Mouse (Mus musculus) midbrain, embryonic 14.5 days (tissue): ENCODE data around the gene Gm28047. TPM values are rescaled to one million over a fixed set of nuclear protein-coding genes. Genes with fewer than 3 reads are reported as not detected.

Source experiments
- ATAC-seq: fragments of 200-750 bp; cut with Nextera tagmentation; 2 replicates; pipeline ENCODE4 v1.8.0; 2017; ENCODE audit warnings: moderate number of reproducible peaks, moderate library complexity; ENCODE audit not compliant: low FRiP score, low TSS enrichment
- DNase-seq: peaks from one replicate; pipeline ENCODE4 v3.0.0-alpha.2; 2015
- H3K27ac ChIP-seq: fragments of 300-500 bp; sonication (generic); replicated peaks from 2 replicates; pipeline ENCODE4 v1.5.1; 2014; ENCODE audit warnings: mild to moderate bottlenecking, low read depth, low read length, moderate library complexity
- H3K27me3 ChIP-seq: fragments of 300-500 bp; sonication (generic); 2 replicates; pipeline ENCODE4 v1.6.1; 2014; ENCODE audit warnings: low read length, control low read depth, mixed read lengths; ENCODE audit not compliant: control insufficient read depth, insufficient read depth
- H3K36me3 ChIP-seq: fragments of 300-500 bp; sonication (generic); 2 replicates; pipeline ENCODE4 v1.6.1; 2014; ENCODE audit warnings: low read length, control low read depth; ENCODE audit not compliant: control insufficient read depth, insufficient read depth
- H3K4me1 ChIP-seq: fragments of 300-500 bp; sonication (generic); 2 replicates; pipeline ENCODE4 v1.6.1; 2014; ENCODE audit warnings: mild to moderate bottlenecking, antibody characterized with exemption, low read length, control low read depth; ENCODE audit not compliant: control insufficient read depth, insufficient read depth
- H3K4me2 ChIP-seq: fragments of 300-500 bp; sonication (generic); 2 replicates; pipeline ENCODE4 v1.6.1; 2014; ENCODE audit warnings: mild to moderate bottlenecking, low read length, moderate library complexity
- H3K4me3 ChIP-seq: fragments of 300-500 bp; sonication (generic); replicated peaks from 2 replicates; pipeline ENCODE4 v1.5.1; 2014; ENCODE audit warnings: low read depth, low read length
- H3K9ac ChIP-seq: fragments of 300-500 bp; sonication (generic); replicated peaks from 2 replicates; pipeline ENCODE4 v1.6.1; 2014; ENCODE audit warnings: mild to moderate bottlenecking, low read length, moderate library complexity
- H3K9me3 ChIP-seq: fragments of 300-500 bp; sonication (generic); 2 replicates; pipeline ENCODE4 v1.6.1; 2016; ENCODE audit warnings: low read length, control low read depth, mixed read lengths; ENCODE audit not compliant: control insufficient read depth
- WGBS: fragments of 180-500 bp; shearing (Covaris S2); extraction: QIAGEN DNeasy Blood & Tissue Kit; methylation state at CpG from one replicate; pipeline ENCODE4 v1.1.7; 2014; 5-methylcytosine and 5-hydroxymethylcytosine counted together
- microRNA counts: library from miRNA; unstranded; fragments of <30 nt; microRNA quantifications from one replicate; lab custom pipeline; 2016
- microRNA-seq: library from miRNA; unstranded; fragments of <30 nt; microRNA quantifications from one replicate; pipeline ENCODE4, GENCODE M21; 2016
- polyA plus RNA-seq: library from polyadenylated mRNA; unstranded; fragments of >200 nt; fragmentation: Nextera tagmentation; extraction: Ambion mirVana; gene quantifications from 2 replicates; pipeline ENCODE4 v1.2.1, GENCODE M21; 2014

The Gm28047 gene
- polyA plus RNA-seq, 1 experiment from 2014 or later: not detected

GRCm38 (mm10) chr15:102499370-102499769 lies 125.5 kb downstream of the Gm28047 start:
- Histone ChIP-seq H3K9ac (no peak overlapping the region), H3K27me3 (no peaks in the 10 kb centered on the region), H3K9me3 (no peaks in the 10 kb centered on the region), H3K27ac (no peak overlapping the region), H3K4me1 (no peaks in the 10 kb centered on the region), H3K36me3 (peaks cover 93% of the 10 kb centered on the region), H3K4me2 (no peak overlapping the region), H3K4me3 (no peak overlapping the region)
- ATAC-seq: no peak
- WGBS: 73% methylated on average over 3 of the region's 3 CpGs
- no peak for DNase-seq

- peaks cover 93% of the 10 kb centered on the region for H3K36me3 ChIP-seq
- no peak overlapping the region for H3K9ac ChIP-seq
- no peaks in the 10 kb centered on the region for H3K27me3 ChIP-seq
- ATAC-seq (no peak), DNase-seq (no peak)
- H3K4me1 ChIP-seq: no peaks in the 10 kb centered on the region
- H3K9me3 ChIP-seq: no peaks in the 10 kb centered on the region
- no peak overlapping the region for H3K27ac ChIP-seq
- 94% methylated on average over 3 of the region's 3 CpGs for WGBS
- H3K4me3 ChIP-seq: no peak overlapping the region
- no peak overlapping the region for H3K4me2 ChIP-seq
These were observed 126.5 kb downstream of the Gm28047 start for GRCm38 (mm10) chr15:102498322-102498721.

GRCm38 (mm10) chr15:102487664-102488063 lies 137.2 kb downstream of the Gm28047 start:
- Histone ChIP-seq H3K27ac (no peak overlapping the region), H3K9ac (no peak overlapping the region), H3K36me3 (peaks cover 93% of the 10 kb centered on the region), H3K9me3 (no peaks in the 10 kb centered on the region), H3K4me1 (no peaks in the 10 kb centered on the region), H3K4me3 (no peak overlapping the region), H3K4me2 (no peak overlapping the region), H3K27me3 (no peaks in the 10 kb centered on the region)
- DNase-seq (no peak), ATAC-seq (no peak)
- 87% methylated on average over 1 of the region's 1 CpGs for WGBS

- Histone ChIP-seq H3K4me2 (no peak overlapping the region), H3K9ac (no peak overlapping the region), H3K9me3 (no peaks in the 10 kb centered on the region), H3K4me1 (no peaks in the 10 kb centered on the region), H3K36me3 (peaks cover 94% of the 10 kb centered on the region), H3K27me3 (no peaks in the 10 kb centered on the region), H3K4me3 (no peak overlapping the region), H3K27ac (no peak overlapping the region)
- no peak for DNase-seq
- 90% methylated on average over 12 of the region's 12 CpGs for WGBS
- ATAC-seq: no peak
These were observed 139.0 kb downstream of the Gm28047 start for GRCm38 (mm10) chr15:102485853-102486252.

GRCm38 (mm10) chr15:102483136-102483535 lies 141.7 kb downstream of the Gm28047 start:
- Histone ChIP-seq H3K27me3 (no peaks in the 10 kb centered on the region), H3K4me3 (no peak overlapping the region), H3K9me3 (no peaks in the 10 kb centered on the region), H3K36me3 (peaks cover 93% of the 10 kb centered on the region), H3K4me1 (no peaks in the 10 kb centered on the region), H3K4me2 (no peak overlapping the region), H3K27ac (no peak overlapping the region), H3K9ac (no peak overlapping the region)
- WGBS: 94% methylated on average over 3 of the region's 3 CpGs
- no peak for ATAC-seq
- DNase-seq: no peak

GRCm38 (mm10) chr15:102474520-102474919 lies 150.3 kb downstream of the Gm28047 start:
- Histone ChIP-seq H3K9me3 (no peaks in the 10 kb centered on the region), H3K27me3 (no peaks in the 10 kb centered on the region), H3K9ac (no peak overlapping the region), H3K27ac (no peak overlapping the region), H3K4me3 (no peak overlapping the region), H3K4me2 (no peak overlapping the region), H3K4me1 (peaks cover 10% of the 10 kb centered on the region; the same call in 1 of the 2 replicates), H3K36me3 (peaks cover 62% of the 10 kb centered on the region)
- WGBS: 94% methylated on average over 2 of the region's 2 CpGs
- DNase-seq (no peak), ATAC-seq (no peak)

MicroRNAs within 50 kb of the gene (microRNA counts, 519-probe panel; counts per million panel counts)
- microRNA mmu-miR-688 (lab: Ali Mortazavi, UCI): not detected

Small RNAs within 50 kb of the gene (microRNA-seq; reads per million reads assigned to microRNA genes)
- gene Mir688: not detected

Other genes with a start within 250 kb of the Gm28047 start
- 6.0 and 7.4 TPM in 2 replicates for gene Sp1, start 218.9 kb downstream of the Gm28047 start, polyA plus RNA-seq
- 0.18 and 0.39 TPM in 2 replicates for gene Amhr2, start 179.7 kb downstream of the Gm28047 start, polyA plus RNA-seq
- gene Prr13, start 166.0 kb downstream of the Gm28047 start, polyA plus RNA-seq: 127 and 133 TPM in 2 replicates
- 187 TPM in 2 replicates for gene Pcbp2, start 154.5 kb downstream of the Gm28047 start, polyA plus RNA-seq
- gene Gm10337, start 121.3 kb downstream of the Gm28047 start, polyA plus RNA-seq: 9.6 TPM in 1 of 2 replicates, not detected in the other
- 44.2 and 47.9 TPM in 2 replicates for gene Map3k12, start 108.0 kb downstream of the Gm28047 start, polyA plus RNA-seq
- 76.3 and 90.7 TPM in 2 replicates for gene Tarbp2, start 106.9 kb downstream of the Gm28047 start, polyA plus RNA-seq
- gene Npff, start 100.1 kb downstream of the Gm28047 start, polyA plus RNA-seq: 1.3 and 2.7 TPM in 2 replicates
- 13.0 and 13.2 TPM in 2 replicates for gene Atf7, start 397 bp upstream of the Gm28047 start, polyA plus RNA-seq
- gene Atp5g2, start 47.3 kb upstream of the Gm28047 start, polyA plus RNA-seq: 69.8 and 72.3 TPM in 2 replicates
- gene Calcoco1, start 97.1 kb upstream of the Gm28047 start, polyA plus RNA-seq: 30.6 and 36.5 TPM in 2 replicates